Mouse (Mus musculus): ENCODE data around the gene Cd3eap.
A peak's percentile ranks its signal among the peaks of the same experiment; 100 is the strongest.

Gene Cd3eap

DNA sequence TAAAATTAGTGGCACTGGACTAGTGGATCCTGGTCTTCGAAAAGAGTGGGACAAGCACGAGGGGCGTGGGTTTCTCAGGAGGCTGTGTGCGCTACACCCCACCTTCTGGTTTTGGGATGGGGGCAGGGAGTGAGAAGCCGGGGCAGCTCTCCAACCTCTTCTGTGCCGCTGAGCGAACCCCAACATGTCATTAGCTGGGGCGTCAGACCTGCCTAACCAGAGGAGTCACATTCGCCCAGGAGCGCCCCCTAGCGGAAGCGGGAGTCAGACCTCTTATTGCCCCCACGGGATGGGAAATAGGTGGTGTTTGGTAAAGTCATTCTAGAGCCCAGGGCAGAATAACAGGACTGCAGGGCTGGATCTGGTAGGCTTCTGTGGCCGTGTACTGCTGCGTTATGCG, 2.4 kb upstream of the Cd3eap start:
- peak; percentile 75 for DNase-seq (ENCODE audit: low spot score)

DNA sequence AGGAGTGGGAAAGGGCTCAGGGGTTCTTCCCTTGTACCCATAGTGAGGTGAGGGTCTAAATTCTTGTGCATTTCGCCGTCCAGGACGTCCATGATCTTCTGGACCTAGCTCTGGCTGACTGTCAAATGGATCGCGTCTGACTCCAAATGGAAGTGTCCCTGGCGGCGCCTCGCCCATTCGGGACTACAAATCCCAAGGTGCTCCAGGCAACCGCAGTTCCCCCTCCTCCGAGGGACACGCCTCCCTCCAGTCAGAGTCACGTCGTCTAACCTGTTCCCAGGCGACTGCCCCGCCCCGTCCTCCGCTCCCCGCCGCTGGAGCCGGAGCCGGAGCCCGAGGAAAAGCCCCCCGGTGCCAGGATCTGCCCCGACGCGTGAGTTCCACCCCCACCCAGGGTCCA, 1.7 kb upstream of the Cd3eap start:
- peak; percentile 88 for DNase-seq (ENCODE audit: low spot score)

DNA sequence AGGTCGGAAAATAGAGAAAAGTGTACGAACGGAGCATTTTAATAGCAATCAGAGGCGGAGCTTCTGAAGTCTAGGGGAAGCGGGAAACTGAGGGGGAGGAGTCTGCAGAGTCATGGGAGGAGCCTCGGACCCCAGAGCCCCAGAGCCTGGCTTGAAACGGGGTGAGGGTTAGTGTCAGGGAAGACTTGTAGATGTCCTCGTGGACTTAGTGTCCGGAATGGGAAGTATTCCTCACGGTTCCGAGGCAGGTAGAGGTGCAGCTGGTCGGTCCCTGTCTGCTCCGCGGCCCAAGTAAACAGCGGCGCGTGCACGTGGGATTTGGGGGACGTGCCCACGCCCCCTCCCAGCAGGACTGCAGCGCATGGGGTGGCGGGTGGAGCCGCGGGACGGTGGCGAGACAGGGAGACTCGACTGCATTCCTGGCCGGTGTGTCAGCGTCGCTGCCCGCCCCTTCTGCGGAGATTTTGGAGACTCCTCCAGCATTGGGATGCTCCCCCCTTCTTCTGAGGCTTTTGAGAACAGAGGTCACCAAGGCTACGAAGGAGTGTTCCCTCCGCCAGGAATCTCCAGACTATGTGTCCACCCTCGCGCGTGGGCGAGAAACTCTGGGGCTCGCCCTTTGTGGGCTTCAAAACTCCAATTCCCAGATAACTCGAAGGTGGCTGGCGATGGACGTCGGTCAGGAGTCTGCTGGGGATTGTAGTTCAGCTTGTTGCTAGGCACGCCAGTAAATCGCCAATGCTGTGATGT, 784 bp upstream of the Cd3eap start:
- peak; percentile 66 for DNase-seq (ENCODE audit: low spot score)

- no peak for DNase-seq (ENCODE audit: low spot score)
Observed at GRCm38 (mm10) chr7:19358634-19359033, 649 bp downstream of the Cd3eap start.

DNA sequence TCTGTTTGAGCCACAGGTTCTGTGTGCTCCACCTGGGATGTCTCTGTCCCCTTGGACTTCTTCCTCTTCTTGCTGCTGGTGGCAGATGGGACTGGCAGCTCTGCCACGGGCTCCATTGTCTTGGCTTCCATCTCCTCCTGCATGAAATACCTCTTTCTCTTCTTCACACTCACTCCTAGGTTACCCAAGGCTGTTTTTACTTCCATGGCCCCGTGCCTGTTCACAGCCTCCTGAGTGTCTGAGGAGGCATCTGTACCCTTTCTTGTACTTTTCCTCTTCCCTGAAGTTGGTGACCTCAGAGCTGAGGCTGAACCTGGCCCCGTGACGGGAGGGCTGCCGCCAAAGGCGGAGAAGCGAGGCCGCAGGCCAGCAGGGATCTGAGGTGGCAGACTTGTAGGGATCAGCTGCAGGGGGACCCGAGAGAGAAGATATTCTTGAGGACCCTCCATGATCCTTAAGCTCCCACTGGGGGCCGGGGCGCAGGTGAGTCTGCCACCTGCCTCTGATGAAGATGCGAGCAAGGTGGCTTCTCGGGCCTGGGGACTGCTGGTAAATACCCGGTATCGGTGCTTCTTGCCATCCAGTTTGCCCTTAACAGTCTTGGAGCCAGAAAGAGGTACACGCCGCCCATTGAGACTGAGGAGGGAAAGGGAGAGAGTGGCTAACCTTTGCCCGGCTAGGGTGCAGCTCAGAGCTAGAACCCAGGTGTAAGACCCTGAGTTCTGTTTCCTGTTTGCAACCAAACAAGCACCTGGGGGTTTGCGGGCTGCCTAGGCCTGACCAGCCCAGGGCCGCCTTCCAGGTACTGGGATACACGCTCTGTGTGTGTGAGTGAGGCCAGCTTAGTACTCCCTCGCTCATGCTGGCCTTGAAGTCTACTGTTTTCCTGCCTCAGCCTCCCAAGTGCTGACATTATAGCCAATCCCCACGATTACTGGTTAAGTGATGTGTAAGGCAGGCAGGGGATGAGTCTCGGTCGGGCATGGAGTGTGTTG, 1.6 kb downstream of the Cd3eap start:
- DNase-seq (ENCODE audit: low spot score): no peak

DNA sequence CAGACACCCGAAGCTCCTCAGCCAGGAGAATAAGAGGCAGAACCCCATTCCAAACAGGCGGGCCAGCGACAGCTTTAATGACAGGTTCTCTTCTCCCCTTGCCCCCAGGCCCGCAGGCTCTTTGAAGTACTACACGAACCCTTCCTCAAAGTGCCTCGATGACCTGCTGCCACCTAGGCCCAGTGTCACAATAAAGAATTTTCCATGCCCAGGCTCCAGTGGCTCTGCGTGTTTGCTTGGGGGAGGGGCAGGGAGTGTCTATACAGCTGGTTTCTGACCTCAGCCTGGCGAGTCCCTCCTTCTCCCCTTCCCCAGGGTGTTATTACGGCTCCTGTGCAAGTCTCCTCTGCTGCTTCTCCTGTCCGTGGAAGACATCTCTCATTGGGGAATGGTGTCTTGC, 3.0 kb downstream of the Cd3eap start:
- no peak for DNase-seq (ENCODE audit: low spot score)

DNA sequence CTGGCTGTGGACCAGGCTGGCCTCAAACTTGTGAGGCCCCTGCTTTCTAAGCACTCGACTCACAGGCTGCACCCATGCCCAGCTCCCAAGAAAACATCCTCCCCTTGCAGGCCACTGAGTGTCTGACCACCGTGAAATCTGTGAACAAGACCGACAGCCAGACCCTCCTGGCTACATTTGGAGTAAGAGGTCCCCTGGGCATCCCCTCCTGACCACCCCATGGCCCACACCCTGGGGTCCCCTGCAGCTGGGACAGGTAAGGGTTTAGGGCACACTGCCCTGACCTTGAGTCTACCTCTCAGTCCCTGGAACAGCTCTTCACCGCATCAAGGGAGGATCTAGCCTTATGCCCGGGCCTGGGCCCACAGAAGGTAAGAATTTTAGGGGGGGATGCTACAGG, 4.3 kb downstream of the Cd3eap start:
- DNase-seq (ENCODE audit: low spot score): no peak

- DNase-seq (ENCODE audit: low spot score): no peak
Observed at GRCm38 (mm10) chr7:19350221-19350620, 9.1 kb downstream of the Cd3eap start.

GRCm38 (mm10) chr7:19349188-19349915, 9.9 kb downstream of the Cd3eap start:
- no peak for DNase-seq (ENCODE audit: low spot score)

GRCm38 (mm10) chr7:19344938-19345471, 14.3 kb downstream of the Cd3eap start:
- DNase-seq (ENCODE audit: low spot score): peak; percentile 94

DNA sequence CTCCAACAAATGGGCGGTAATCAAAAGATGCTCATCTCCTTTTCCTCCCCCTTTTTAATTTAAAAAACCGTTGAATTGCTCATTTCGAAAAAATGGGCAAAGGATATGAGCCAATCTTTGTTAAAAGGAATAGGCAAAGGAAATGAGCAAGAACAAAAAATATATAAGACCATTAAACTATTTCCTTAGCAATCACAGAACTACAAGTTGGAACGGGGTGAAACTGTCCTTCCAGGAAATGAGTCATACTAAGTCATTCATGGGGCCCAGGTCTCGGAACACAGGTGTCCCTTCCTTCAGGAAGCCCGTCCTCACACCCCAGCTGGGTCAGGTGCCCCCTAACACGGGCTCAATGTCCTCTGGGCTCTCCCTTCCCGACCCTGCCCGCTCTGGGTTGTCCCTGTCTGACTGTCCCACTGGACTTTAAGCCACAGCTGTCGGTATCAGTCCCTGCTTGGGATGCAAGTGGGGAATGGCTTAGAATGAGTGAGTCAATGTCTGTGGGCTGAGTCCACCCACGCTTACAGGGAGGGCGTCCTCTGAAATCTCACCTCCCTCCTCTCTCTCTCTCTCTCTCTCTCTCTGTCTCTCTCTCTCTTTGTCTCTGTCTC, 14.9 kb downstream of the Cd3eap start, which contains the start of gene Ercc1:
Ercc1 (plus strand) TSS at position 542 of the 611 bp plus-strand sequence.
- no peak for DNase-seq (ENCODE audit: low spot score)

DNA sequence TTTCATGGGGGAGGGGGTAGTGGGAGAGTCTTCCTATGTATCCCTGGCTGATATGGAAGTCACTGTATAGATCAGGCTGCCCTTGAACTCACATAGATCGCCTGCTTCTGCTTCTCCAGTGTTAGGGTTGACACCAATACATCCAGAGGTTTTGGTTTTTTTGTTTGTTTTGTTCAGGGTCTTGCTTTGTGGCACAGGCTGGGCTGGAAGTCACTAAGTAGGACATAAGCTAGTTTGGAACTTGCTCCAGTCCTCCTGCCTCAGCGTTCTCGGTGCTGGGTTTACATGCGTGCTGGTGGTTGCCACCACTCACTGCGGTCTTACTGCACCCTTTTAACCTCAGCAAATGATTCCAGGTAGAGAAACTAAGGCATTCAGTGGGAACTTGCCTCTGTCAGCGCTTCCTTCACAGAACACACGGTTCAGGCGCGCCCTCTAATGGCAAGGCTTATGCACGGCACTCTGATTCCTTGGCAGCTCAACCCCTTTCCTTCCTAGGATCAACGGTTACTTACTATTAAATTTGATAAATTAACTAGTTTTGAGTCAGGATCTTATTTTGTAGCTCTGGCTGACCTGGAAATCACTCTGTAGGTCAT, 16.0 kb downstream of the Cd3eap start:
- DNase-seq (ENCODE audit: low spot score): peak; percentile 71

DNA sequence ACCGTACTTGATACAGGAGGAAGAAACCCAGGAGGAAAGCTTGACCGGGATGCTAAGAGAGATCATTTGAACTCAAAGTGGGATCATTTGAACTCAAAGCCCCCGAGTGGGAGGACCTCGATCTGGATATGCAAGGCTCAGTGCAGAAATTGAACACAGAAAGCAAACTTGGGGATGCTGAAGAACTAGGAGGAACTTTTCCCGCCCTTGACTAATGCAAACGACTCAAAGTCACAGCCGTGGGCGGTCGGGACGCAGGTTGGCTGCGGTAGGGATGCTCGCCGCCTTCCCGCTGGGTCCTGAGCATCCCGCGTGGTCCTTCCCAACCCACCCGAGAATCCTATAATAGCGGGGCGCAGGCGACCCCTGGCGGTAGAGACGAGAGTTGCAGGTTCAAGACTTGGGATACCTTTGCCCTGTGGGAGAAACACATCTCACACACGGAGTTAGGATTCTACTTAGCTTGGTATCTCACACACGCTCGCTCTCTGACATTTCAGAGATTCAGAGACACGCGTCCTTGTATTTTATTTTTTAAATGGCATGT, 16.7 kb downstream of the Cd3eap start:
- peak; percentile 81 for DNase-seq (ENCODE audit: low spot score)

DNA sequence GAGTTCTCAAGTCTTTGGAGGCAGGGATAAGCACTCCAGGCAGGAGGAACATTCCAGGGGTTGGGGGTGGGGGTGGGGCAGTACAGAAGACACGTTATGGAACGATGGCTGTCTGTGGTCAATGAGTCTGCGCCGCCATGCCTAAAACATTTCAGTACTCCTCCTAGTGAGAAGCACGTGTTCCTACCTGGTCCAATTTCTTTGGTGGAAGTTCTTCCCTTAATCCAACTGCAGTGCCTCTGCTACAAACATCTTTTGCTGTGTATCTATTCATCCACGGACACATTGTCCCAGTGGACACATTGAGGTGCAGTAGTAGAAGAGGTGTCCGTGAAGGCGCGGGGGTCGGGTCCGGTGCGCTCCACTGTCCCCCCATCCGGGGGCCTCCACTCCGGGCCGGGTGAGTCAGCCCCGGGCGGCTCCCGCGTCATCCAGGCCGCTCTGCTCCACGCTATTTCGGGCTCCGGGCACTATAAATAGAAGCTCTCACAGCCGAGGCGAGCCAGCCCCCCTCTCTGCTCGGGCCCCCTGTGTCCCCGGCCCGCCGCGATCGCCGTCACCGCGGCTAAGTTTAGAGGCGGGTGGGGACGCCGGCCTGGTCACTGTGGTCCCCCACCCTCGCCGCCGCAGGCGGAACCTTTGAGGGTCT, 17.4 kb downstream of the Cd3eap start:
- DNase-seq (ENCODE audit: low spot score): no peak

DNA sequence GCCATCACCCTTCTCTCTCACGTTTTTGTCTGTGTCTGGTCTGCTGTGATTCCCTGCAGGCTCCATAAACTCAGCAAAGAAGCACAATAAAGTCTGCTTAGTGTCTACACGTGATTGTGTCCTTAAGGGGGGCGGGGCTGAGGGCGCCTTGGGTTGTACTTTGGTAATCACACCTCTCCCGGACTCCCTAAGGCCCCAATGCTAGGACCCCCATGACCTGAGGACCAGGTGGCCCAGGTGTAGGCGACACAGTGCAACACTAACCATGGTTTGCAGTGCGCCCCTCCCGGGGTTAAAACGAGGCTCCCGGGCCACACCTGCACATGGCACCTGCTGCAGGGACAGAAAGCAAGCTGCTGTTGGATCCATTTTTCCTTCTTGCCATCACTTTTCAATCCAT, 18.0 kb downstream of the Cd3eap start:
- no peak for DNase-seq (ENCODE audit: low spot score)

GRCm38 (mm10) chr7:19338596-19338995, 20.7 kb downstream of the Cd3eap start:
- DNase-seq (ENCODE audit: low spot score): no peak

- DNase-seq (ENCODE audit: low spot score): no peak
Observed at GRCm38 (mm10) chr7:19338060-19338459, 21.2 kb downstream of the Cd3eap start.

- DNase-seq (ENCODE audit: low spot score): no peak
Observed at GRCm38 (mm10) chr7:19337122-19337521, 22.2 kb downstream of the Cd3eap start.

GRCm38 (mm10) chr7:19335583-19335982, 23.7 kb downstream of the Cd3eap start:
- DNase-seq (ENCODE audit: low spot score): no peak

GRCm38 (mm10) chr7:19332709-19333352, 26.5 kb downstream of the Cd3eap start:
- DNase-seq (ENCODE audit: low spot score): peak; percentile 69

Data from ovary, postnatal 36 days (tissue).